Mouse (Mus musculus) erythroblast, embryonic 14.5 days (primary cell): Measurements from ENCODE around the gene Ddx6.

Source experiments
- GATA1 ChIP-seq: IDR thresholded peaks from 2 replicates; pipeline ENCODE4 v1.6.1; 2012; ENCODE audit warnings: low read length, inconsistent platforms, mixed read lengths
- TAL1 ChIP-seq: IDR thresholded peaks from 3 replicates; pipeline ENCODE4 v1.6.1; 2012; ENCODE audit warnings: low read length, inconsistent platforms, mixed read lengths

GRCm38 (mm10) chr9:44595537-44595930, 9.2 kb upstream of the Ddx6 start:
- TF ChIP-seq TAL1: no peak
- no peak for TF ChIP-seq GATA1
